Mouse (Mus musculus): ENCODE measurements around the gene Cntf. TPM values are rescaled to one million over a fixed set of nuclear protein-coding genes. Genes with fewer than 3 reads are reported as not detected.
"Not testable (repeated sequence)": the region's sequence is repeated elsewhere in the genome, so short reads cannot be mapped to it uniquely, and the experiment has no call there.

Gene Cntf
- polyA plus RNA-seq, 1 experiment from 2014 or later = 1.1 TPM

DNA sequence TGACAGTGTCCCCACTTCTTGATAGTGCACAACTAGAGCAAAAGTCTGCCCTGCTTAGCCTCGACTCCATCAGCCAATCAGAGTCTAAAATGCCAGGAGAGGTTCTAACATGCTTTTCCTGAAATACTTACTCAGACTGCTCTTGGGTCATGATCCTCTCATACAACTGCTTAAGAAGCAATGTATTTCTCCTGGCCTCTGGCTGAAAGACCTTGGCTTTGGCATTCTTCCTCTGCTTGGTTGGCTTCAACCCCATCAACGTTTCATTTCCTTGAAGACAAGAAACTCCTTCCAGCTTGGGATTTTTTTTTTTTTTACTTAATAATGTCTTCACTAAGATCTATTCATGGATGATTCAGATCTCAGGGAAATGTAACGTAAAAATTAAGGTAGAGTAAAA lies 9.1 kb downstream of the Cntf start:
- H3K4me1 ChIP-seq (replicated peaks) = no peaks in the 10 kb centered on the region
- WGBS = 81% methylated on average over 3 of the region's 3 CpGs
- H3K4me3 ChIP-seq = no peak overlapping the region
- DNase-seq (ENCODE audit: low spot score) = no peak
- peaks cover under 1% of the 10 kb centered on the region; the same call in 1 of the 2 replicates for H3K36me3 ChIP-seq
- H3K9me3 ChIP-seq = no peaks in the 10 kb centered on the region
- no peak overlapping the region for H3K27ac ChIP-seq
- no peaks in the 10 kb centered on the region for H3K27me3 ChIP-seq (ENCODE audit: insufficient read depth, poor library complexity, severe bottlenecking)

DNA sequence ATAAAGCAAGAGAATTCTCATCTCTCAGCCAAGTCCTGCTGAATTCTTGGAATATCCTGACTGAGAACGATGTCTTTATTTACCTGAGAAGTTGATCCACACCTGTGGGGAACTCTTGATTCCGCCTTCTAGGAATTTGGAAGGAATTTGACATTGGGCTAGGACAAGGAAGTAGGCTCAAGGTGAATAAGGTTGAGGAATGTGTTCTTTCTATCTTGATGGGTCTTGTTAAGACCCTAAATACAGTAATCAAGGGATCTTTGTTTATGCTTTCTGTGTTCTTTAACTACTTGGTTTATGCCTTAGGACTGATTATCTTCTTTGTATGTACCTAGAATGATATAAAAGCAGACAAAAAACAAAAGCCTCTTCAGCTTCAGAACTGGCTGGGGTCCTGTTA lies 33.5 kb downstream of the Cntf start:
- Histone ChIP-seq H3K4me3 (no peak overlapping the region), H3K27ac (no peak overlapping the region), H3K27me3 (ENCODE audit: insufficient read depth, poor library complexity, severe bottlenecking) (no peaks in the 10 kb centered on the region), H3K4me1 (replicated peaks) (no peaks in the 10 kb centered on the region), H3K36me3 (no peaks in the 10 kb centered on the region), H3K9me3 (no peaks in the 10 kb centered on the region)
- DNase-seq (ENCODE audit: low spot score) = no peak
- 92% methylated on average over 2 of the region's 2 CpGs for WGBS

DNA sequence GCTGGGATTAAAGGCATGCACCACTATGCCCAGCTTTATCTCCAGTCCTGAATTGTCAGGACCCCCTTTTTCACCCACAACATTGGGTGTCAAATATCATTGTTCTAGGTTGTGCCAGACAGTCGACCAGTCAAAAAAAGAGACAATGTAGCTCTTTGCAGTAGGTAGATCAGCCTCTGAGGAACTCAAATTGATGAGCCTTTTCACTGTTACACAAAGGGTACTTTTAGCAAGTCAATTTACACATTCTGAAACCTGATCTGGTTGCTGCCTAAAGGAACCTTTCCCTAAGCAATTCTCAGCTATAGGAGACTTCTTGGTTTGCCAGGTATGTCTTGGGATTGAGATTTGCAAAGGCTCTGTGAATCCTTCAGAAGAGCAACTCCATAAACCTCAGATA lies 34.4 kb downstream of the Cntf start:
- H3K4me3 ChIP-seq = no peak overlapping the region
- no peaks in the 10 kb centered on the region for H3K4me1 ChIP-seq (replicated peaks)
- 64% methylated on average over 1 of the region's 1 CpGs for WGBS
- H3K36me3 ChIP-seq = no peaks in the 10 kb centered on the region
- H3K27ac ChIP-seq = no peak overlapping the region
- no peak for DNase-seq (ENCODE audit: low spot score)
- no peaks in the 10 kb centered on the region for H3K27me3 ChIP-seq (ENCODE audit: insufficient read depth, poor library complexity, severe bottlenecking)
- no peaks in the 10 kb centered on the region for H3K9me3 ChIP-seq

DNA sequence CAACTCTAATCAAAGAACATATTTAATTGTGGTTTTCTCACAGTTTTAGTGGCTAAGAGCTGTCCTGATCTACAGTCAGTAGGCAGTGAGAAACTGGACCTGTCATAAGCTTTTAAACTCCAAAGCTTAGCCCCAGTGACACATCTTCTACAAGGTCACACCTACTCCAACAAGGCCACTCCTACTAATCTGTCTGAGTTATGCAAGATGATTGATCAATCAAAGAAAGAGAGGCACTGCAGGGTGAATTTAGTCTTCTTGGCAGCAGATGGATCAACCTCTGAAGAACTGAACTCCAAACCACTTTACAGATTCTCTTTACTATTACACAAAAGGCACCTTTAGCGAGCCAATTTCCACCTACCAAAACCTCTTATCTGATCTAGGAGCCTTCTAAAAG lies 39.6 kb downstream of the Cntf start:
- no peak for DNase-seq (ENCODE audit: low spot score)
- no peaks in the 10 kb centered on the region for H3K36me3 ChIP-seq
- no peaks in the 10 kb centered on the region for H3K9me3 ChIP-seq
- H3K4me3 ChIP-seq = no peak overlapping the region
- H3K27me3 ChIP-seq (ENCODE audit: insufficient read depth, poor library complexity, severe bottlenecking) = no peaks in the 10 kb centered on the region
- no peak overlapping the region for H3K27ac ChIP-seq
- H3K4me1 ChIP-seq (replicated peaks) = no peaks in the 10 kb centered on the region
- 76% methylated on average over 1 of the region's 1 CpGs for WGBS

DNA sequence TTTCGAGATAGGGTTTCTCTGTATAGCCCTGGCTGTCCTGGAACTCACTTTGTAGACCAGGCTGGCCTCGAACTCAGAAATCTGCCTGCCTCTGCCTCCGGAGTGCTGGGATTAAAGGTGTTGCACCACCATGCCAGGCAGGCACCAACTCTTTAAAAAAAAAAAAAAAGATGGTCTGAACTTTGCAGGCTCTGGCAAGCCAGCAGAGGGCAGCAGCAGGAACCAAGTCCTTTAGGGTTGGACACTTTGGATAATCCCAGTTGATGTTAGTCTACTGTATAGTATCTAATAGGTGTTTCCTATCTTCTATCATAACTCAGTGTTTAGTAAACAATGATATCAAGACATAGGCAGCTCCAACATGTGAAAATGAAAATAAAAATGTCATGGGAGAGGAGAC lies 43.1 kb downstream of the Cntf start:
- 81% methylated on average over 2 of the region's 3 CpGs for WGBS
- no peaks in the 10 kb centered on the region for H3K36me3 ChIP-seq
- no peaks in the 10 kb centered on the region for H3K4me1 ChIP-seq (replicated peaks)
- H3K4me3 ChIP-seq = no peak overlapping the region
- no peaks in the 10 kb centered on the region for H3K27me3 ChIP-seq (ENCODE audit: insufficient read depth, poor library complexity, severe bottlenecking)
- no peaks in the 10 kb centered on the region for H3K9me3 ChIP-seq
- H3K27ac ChIP-seq = no peak overlapping the region
- DNase-seq (ENCODE audit: low spot score) = no peak

DNA sequence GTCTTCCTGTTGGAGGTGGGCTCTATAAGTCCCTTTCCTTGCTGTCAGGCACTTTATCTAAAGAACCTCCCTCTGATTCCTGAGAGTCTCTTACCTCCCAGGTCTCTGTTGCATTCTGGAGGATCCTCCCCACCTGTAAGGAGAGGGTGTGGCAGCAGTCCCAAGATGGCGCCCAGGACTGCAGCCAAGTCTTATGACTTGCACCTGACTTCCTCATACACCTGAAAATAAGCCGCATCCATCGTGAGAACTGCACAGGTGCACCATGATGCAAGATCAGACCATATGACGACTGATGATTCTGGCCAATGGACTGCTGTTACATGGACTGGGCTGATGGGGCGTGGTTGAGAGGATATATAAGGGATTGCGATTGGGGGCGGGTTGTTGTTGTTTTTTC lies 43.8 kb downstream of the Cntf start:
- H3K9me3 ChIP-seq; DNase-seq (ENCODE audit: low spot score); H3K27ac ChIP-seq; H3K27me3 ChIP-seq (ENCODE audit: insufficient read depth, poor library complexity, severe bottlenecking); H3K36me3 ChIP-seq; H3K4me3 ChIP-seq; H3K4me1 ChIP-seq (replicated peaks): not testable (repeated sequence)
- WGBS = 90% methylated on average over 7 of the region's 7 CpGs

DNA sequence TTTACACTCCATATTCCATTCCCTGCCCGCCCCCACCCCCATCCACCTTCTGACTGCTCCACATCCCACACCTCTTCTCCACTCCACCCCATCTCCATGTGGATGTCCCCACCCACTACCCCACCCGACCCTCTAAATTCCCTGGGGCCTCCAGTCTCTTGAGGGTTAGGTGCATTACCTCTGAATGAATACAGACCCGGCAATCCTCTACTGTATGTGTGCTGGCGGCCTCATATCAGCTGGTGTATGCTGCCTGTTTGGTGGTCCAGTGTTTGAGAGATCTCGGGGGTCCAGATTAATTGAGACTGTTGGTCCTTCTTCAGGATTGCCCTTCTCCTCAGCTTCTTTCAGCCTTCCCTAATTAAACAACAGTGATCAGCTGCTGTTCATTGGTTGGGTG lies 44.5 kb downstream of the Cntf start:
- H3K4me1 ChIP-seq (replicated peaks); H3K9me3 ChIP-seq; H3K27ac ChIP-seq; DNase-seq (ENCODE audit: low spot score); H3K27me3 ChIP-seq (ENCODE audit: insufficient read depth, poor library complexity, severe bottlenecking); H3K36me3 ChIP-seq; H3K4me3 ChIP-seq: not testable (repeated sequence)
- WGBS = 90% methylated on average over 5 of the region's 5 CpGs

DNA sequence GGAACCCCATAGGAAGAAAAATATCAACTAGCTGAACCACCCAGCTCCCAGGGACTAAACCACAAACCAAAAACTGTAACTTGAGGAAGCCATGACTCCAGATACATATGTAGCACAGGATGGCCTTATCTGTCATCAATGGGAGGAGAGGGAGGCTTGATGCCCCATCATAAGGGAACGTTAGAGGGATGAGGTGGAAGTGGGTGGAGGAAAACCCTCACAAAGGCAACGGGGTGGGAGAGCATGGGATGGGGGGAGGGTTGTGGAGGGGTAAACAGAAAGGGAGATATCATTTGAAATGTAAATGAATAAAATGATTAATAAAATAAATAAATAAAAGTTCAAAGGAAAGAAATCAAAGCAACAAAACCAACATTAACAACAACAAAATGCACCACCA lies 45.0 kb downstream of the Cntf start:
- DNase-seq (ENCODE audit: low spot score) = no peak
- no peak overlapping the region for H3K27ac ChIP-seq
- H3K27me3 ChIP-seq (ENCODE audit: insufficient read depth, poor library complexity, severe bottlenecking) = no peaks in the 10 kb centered on the region
- H3K36me3 ChIP-seq = no peaks in the 10 kb centered on the region
- 71% methylated on average over 2 of the region's 2 CpGs for WGBS
- H3K4me3 ChIP-seq = no peak overlapping the region
- H3K4me1 ChIP-seq (replicated peaks) = no peaks in the 10 kb centered on the region
- H3K9me3 ChIP-seq = no peaks in the 10 kb centered on the region

DNA sequence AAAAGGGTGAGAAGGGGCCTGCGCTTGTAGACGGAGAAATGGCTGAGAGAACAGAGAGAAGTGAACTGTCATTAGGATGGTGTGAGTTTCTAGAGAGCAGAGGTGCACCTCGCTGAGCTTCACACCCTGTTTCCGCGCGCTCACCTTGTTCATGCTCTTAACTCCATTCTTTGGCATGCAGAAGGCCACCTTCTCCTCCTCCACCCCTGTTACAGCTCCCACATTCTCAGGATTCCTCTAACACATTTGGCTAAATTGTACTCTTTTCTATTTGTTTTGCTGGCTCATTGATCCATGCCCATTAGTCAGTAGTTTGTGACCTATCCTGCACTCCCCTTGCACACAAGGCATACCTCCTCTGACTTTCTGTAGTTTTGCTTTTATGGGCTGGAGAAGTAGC lies 46.2 kb downstream of the Cntf start:
- Histone ChIP-seq H3K9me3 (no peaks in the 10 kb centered on the region), H3K27me3 (ENCODE audit: insufficient read depth, poor library complexity, severe bottlenecking) (no peaks in the 10 kb centered on the region), H3K4me1 (replicated peaks) (no peaks in the 10 kb centered on the region), H3K27ac (no peak overlapping the region), H3K36me3 (no peaks in the 10 kb centered on the region), H3K4me3 (no peak overlapping the region)
- no peak for DNase-seq (ENCODE audit: low spot score)
- 85% methylated on average over 6 of the region's 6 CpGs for WGBS

Other genes starting within 250 kb of the Cntf start
- 15.3 and 20.2 TPM in 2 replicates for gene Fam111a, start 219.9 kb downstream of the Cntf start, polyA plus RNA-seq (2016; fragmentation: Nextera tagmentation; extraction: Ambion mirVana)
- gene Gm4952, start 165.7 kb downstream of the Cntf start, polyA plus RNA-seq (2016; fragmentation: Nextera tagmentation; extraction: Ambion mirVana) = 0.18 TPM in 1 of 2 replicates, not detected in the other
- gene Glyat, start 132.3 kb downstream of the Cntf start, polyA plus RNA-seq (2016; fragmentation: Nextera tagmentation; extraction: Ambion mirVana) = not detected in 2 replicates
- gene Olfr1442, start 95.2 kb downstream of the Cntf start, polyA plus RNA-seq (2016; fragmentation: Nextera tagmentation; extraction: Ambion mirVana) = not detected in 2 replicates
- gene Olfr1443, start 87.5 kb downstream of the Cntf start, polyA plus RNA-seq (2016; fragmentation: Nextera tagmentation; extraction: Ambion mirVana) = not detected in 2 replicates
- gene Keg1, start 69.8 kb downstream of the Cntf start, polyA plus RNA-seq (2016; fragmentation: Nextera tagmentation; extraction: Ambion mirVana) = not detected in 2 replicates
- 12.6 and 14.3 TPM in 2 replicates for gene Zfp91, start 30.5 kb upstream of the Cntf start, polyA plus RNA-seq (2016; fragmentation: Nextera tagmentation; extraction: Ambion mirVana)
- 0.73 and 1.1 TPM in 2 replicates for gene Lpxn, start 30.6 kb upstream of the Cntf start, polyA plus RNA-seq (2016; fragmentation: Nextera tagmentation; extraction: Ambion mirVana)
- gene Gm5244, start 81.0 kb upstream of the Cntf start, polyA plus RNA-seq (2016; fragmentation: Nextera tagmentation; extraction: Ambion mirVana) = not detected in 2 replicates
- not detected in 2 replicates for gene Olfr1444, start 91.7 kb upstream of the Cntf start, polyA plus RNA-seq (2016; fragmentation: Nextera tagmentation; extraction: Ambion mirVana)
- not detected in 2 replicates for gene Olfr1445, start 118.2 kb upstream of the Cntf start, polyA plus RNA-seq (2016; fragmentation: Nextera tagmentation; extraction: Ambion mirVana)
- gene Olfr1446, start 127.9 kb upstream of the Cntf start, polyA plus RNA-seq (2016; fragmentation: Nextera tagmentation; extraction: Ambion mirVana) = not detected in 2 replicates
- gene Olfr1447, start 138.1 kb upstream of the Cntf start, polyA plus RNA-seq (2016; fragmentation: Nextera tagmentation; extraction: Ambion mirVana) = not detected in 2 replicates
- gene Olfr1448, start 158.8 kb upstream of the Cntf start, polyA plus RNA-seq (2016; fragmentation: Nextera tagmentation; extraction: Ambion mirVana) = not detected in 2 replicates
- gene Olfr1449, start 165.2 kb upstream of the Cntf start, polyA plus RNA-seq (2016; fragmentation: Nextera tagmentation; extraction: Ambion mirVana) = not detected in 2 replicates
- gene Olfr1450, start 184.6 kb upstream of the Cntf start, polyA plus RNA-seq (2016; fragmentation: Nextera tagmentation; extraction: Ambion mirVana) = not detected in 2 replicates
- not detected in 2 replicates for gene Olfr1451, start 229.4 kb upstream of the Cntf start, polyA plus RNA-seq (2016; fragmentation: Nextera tagmentation; extraction: Ambion mirVana)